Mouse (Mus musculus) CD4-positive, CD25-positive, alpha-beta regulatory T cell, adult 4 months (primary cell): ENCODE measurements around the gene Snrpn. TPM values are rescaled to one million over a fixed set of nuclear protein-coding genes. Genes with fewer than 3 reads are reported as not detected.

Source experiments
- polyA plus RNA-seq, 2 experiments: library from polyadenylated mRNA; unstranded; fragments of 100-300 nt; shearing (Covaris generic); gene quantifications; one replicate each; pipeline ENCODE4 v1.2.1; 2017

Snrpn gene
- polyA plus RNA-seq, 2 experiments from 2014 or later = not detected

Other genes starting within 250 kb of the Snrpn start
- gene Snurf, start 135.2 kb downstream of the Snrpn start, polyA plus RNA-seq = not detected
- gene Gm38393, start 135.2 kb downstream of the Snrpn start, polyA plus RNA-seq = not detected